Mouse (Mus musculus): ENCODE results near the gene Rgs13.

DNA sequence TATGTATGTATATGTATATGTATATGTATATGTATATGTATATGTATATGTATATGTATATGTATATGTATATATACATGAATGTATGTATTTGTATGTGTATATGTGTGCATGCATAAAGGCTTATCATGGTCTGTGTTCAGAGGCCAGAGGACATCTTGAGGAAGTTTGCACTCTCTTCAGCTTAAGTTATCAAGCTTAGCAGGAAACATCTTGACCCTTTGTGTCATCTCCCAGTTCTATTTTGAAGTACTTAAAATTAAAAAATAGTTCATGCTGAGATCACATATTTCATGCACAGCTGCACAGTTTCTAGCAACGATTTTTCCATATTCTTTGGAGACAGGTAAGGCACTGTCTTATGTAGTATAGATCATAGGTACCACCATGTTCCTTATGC, 22.4 kb upstream of the Rgs13 start:
- no peak for TF ChIP-seq CTCF (IDR thresholded peaks at IDR 0.05; ENCODE audit: low read depth, low read length)
- no peak for TF ChIP-seq GATA1 (IDR thresholded peaks at IDR 0.05; ENCODE audit: borderline replicate concordance, low read length)

Data from G1E (cell line).